Mouse (Mus musculus): ENCODE measurements around the gene Tedc1.

The Tedc1 gene

DNA sequence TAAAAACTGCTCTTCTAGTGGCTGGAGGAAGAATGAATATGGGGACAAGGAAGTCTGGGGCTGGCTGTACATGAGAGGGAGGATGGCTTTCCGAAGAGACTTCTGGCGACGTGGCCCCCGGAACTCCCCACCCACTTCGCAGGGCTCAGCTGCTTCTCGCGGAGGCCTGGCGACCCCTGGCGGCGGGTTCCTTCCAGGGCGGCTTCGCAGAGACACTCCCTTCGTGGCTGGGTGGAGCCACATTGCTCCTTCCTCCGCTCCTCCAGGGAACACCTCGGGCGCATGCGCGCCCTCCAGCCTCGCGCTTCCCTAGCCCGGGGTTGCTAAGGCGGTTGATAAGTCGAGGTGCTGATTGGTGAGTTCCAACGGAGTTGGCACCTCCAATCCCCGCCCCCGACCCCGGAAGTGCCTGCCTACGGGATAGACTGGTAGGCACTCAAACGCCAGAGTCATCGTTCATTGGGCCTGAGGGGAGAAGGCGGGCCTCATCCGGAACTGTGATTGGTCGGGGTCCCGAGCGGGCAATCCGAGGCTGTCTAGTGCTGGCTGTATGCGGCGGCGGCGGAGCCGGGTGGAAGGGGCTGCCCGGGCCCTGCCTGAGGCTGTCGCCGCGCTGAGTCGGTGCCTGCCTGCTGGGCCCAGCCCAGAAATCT lies at the start of gene Tedc1:
Tedc1 (plus strand) TSS at position 535 of the 653 bp plus-strand sequence.
- peak; percentile 99 for DNase-seq (ENCODE audit: low spot score in 2 of 2)

DNA sequence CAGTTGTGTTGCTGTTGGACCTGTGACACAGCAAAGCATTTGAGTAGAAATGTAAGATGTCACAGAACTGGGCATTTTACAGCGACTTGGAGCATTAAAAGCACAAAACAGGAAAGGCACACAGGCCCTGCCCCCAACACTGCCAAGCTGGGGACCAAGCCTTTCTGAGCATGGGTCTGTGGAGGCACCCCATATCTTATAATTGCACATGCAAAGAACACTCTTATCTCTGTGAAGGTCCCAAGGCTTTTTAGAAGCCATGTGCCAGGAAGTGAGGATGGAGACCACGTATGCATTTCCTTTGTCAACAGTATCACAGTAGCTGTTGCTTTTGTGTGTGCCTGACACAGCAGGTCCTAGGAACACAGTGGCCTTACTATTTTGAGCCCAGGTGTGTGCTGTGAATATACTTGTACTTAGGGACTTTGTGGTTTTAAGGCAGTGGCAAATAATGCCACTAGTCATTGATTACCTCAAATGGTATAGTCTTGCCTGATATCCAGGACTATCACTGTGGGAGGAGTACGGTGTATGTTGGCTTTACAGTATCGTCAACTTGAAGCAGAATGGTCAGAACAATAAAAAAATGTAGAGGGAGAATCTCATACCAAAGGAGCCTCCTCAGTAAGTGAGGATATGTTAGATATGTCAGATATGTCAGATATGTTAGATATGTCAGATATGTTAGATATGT lies 48.6 kb upstream of the Tedc1 start:
- no peak for DNase-seq (ENCODE audit: low spot score in 2 of 2)

DNA sequence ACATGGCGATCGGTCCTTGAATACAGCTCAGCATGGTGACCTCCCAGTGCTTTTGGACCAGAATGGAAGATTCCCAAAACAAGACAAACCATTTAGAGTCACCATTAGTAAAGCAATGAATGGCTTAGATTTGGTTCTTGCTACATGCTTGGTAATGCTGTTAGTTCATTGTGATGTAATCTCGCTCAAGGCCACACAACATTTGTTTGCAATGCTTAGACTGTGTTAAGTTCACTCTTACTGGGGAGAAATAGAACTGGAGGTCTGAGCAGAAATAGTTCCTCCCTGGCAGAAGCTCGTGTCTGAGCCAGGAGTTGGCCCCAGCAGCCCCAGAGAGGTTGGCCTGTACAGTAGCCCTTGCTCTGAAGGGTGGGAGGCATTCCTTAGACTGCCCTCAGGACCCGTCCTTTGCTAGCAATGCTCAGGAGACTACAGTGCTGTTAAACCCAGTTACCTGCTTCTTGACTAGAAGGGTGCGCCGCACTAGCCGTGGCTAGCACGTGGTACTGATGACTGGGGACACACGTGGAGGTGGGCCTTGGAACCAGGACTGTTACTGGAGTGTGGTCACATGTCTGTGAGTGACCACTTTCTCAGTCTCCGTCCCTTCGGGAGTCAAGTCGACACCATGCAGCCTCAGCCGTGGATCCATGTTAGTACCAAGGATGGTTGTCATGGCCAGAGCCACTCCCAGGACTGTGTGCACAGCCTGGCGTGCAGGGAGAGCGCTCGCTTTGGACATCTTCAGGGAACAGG lies 47.5 kb upstream of the Tedc1 start:
- DNase-seq (ENCODE audit: low spot score in 2 of 2) = no peak

DNA sequence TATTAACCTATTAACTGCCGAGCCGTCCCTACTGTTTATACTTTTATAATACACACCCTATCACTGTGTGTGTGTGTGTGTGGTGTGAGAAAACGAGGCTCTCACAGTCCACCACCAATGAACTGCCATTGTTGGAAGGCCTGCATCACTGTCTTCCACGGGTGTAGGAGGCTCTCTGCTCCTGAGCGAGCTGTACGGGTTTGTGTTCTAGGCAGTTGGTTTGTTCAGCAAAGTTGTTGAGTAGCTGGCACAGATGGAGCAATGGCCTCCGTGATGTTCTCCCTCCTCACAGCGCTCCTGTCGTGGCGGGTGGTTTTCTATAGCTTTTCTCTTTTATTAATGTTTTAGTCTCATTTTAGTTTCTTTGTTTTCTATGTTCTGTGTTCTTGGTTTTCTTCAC lies 46.4 kb upstream of the Tedc1 start:
- no peak for DNase-seq (ENCODE audit: low spot score in 2 of 2)

DNA sequence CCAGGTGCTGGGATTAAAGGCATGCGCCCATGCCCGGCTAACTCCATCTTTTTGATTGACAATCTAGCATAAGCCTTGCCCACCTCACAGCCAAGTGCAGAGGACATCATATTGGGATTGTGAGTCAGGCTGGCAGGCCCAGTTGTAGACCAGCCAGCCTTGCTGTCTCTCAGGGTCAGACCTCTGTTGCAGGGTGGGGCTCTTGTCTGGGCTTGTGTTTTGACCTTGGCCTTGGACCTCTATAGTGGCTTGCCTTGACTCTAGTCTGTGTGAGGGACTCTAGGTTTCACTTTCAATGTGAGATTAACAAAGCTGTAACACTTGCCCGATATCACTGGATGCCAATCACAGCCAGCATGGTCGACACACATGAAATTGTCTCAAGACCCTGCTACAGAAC lies 42.1 kb upstream of the Tedc1 start:
- DNase-seq (ENCODE audit: low spot score in 2 of 2) = no peak

DNA sequence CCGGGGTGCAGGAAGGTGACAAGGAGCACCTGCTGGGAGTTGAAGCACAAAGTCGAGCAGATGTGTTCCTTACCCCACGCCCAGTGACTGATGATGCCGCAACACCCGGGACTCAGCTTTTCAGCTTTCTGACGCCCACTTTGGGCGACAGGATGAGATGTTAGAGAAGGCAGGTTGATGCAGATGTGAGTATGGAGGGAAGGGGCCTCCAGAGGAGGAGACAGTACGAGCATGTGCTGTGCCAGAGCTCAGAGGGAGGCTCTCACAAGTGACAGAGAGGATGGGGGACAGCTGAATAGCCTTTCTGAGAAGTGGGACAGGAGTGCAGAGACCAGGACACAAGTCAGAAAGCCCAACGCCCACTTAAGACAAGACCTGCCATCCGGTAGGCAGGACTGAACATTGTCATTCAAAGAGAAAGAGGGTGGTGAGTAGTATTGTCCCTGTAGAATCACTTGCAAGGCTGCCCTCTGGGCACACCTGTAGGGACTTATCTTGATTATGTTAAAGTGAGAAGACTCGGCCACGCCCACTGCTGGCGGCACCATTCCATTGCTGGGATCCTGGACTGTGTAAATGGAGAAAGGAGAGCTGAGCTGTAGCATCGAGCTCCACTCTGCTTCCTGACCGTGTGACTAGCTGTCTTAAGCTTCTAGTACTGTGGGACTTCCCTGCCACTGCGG lies 41.2 kb upstream of the Tedc1 start:
- DNase-seq (ENCODE audit: low spot score in 2 of 2) = no peak

DNA sequence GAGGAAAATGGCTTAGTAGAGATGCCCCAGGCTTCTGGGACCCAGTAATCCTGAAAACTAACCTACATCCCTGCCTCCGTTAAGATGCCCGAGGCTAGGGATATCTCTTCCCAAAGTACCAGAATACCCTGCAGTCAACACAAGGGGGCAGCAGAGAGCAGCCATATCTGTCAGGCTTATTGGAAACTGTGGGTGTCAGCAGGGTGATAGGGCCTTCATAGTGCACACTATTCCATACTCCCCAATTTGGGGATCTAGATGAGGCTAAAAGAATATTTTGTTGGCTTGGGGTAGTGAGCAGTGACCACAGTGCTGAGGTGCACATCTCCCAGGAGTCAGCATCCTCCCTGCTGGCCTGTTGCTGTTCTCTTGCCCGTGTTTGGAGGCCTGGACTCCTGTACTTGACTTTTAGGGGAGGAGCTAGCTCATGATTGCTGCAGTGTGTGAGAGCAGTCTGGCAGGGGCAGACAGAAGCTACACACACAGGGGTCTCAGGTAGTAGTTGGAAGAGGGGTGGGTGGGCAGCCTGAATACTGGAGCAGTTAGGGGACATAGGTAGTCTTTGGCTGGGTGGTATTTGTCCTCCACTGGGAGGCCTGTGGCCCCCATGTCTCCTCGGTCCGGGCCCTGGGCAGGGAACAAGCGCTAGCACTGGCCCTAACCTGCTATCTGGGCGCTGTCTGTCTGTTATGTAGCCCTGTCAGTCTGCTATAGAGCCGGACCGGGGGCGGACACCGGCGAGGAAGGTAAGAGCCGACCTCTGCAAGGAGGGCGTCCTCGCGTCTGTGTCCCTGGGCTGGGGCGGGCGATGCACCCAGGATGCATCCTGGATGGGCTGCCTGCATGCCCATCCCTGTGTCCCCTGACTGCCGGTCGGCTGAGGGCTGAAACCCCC lies 36.5 kb upstream of the Tedc1 start:
- DNase-seq (ENCODE audit: low spot score in 2 of 2) = peak; percentile 46 to 70

DNA sequence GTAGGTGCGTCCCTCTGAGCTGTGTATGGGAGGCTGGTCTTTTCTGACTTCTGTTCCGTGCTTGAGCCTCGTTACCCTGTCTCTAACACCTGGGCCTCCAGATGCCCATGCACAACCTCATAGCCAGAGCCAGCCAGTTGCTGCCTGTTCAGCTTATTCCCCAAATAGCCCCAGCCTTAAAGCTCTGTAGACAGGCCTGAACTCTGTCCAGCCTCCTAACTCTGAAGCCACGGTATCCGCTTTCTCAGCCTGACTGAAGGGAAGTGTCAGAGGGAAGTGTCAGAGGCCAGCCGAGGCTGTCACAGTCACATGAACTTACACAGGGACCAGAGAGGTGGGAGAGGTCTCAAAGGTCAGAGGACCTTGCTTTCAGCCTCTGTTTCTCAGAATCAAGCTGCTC lies 31.5 kb upstream of the Tedc1 start:
- no peak for DNase-seq (ENCODE audit: low spot score in 2 of 2)

DNA sequence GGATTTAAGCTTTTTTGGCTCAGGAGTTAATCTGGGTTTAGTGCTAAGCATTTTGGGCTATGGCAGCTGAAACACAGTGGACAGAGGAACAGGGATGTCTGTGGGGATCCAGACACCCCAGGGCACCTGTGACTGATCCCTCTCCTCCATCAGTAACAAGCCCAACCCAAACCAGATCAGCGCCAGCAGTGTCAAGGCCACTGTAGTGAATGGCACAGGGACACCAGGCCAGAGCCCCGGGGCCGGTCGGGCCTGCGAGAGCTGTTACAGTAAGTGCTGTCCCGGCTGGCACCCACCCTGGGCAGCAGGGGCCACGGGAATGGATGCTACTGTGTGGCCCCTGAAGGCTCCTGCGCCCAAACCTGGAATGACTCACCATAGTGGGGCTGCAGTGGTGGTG lies 25.5 kb upstream of the Tedc1 start:
- DNase-seq (ENCODE audit: low spot score in 2 of 2) = no peak

DNA sequence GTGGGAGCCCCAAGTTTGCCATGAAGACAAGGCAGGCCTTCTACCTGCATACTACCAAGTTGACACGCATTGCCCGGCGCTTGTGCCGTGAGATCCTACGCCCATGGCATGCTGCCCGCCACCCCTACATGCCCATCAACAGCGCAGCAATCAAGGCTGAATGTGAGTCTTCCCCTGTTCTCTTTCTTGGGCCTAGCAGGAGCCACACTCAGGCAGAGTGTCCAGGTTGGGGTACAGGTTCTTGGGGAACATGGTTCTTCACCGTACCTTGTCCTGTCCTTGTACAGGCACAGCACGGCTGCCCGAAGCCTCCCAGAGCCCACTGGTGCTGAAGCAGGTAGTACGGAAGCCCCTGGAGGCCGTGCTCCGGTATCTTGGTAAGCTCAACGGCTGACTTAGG lies 24.6 kb upstream of the Tedc1 start:
- no peak for DNase-seq (ENCODE audit: low spot score in 2 of 2)

DNA sequence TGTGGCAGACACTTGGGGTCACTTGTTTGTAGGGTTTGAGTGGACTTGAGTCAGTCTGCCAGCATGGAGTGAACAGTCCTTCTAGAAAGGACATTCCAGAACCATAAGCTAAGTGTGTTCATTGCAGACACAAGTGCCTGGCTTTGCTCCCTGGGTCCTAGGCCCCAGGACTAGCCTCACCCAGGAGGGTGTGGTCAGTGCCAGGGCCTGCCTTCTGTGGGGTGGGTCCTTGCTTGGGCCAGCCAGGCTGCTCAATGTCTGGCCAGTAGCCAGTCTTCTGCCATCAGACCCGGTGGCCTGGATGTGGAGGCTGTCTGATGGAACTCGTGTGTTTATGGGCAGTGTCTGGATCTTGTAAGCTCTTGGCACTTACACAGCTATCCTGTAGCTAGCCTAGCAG lies 23.7 kb upstream of the Tedc1 start:
- no peak for DNase-seq (ENCODE audit: low spot score in 2 of 2)

DNA sequence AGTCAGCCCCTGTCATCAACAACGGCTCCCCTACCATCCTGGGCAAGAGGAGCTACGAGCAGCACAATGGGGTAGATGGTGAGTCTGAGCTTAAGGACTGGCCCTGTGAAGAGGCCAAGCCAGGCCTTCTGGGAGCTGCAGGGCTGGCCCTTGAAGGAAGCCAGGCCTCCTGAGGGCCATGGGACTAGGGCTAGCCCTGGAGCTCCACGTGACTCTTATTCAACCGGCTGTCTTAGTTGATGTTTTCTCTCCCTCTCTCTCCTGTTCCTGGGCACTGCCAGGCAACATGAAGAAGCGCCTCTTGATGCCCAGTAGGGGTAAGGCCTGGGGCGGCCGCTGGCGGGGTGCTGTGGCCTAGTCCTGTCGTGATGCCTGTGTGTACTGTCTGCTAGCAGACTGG lies 23.0 kb upstream of the Tedc1 start:
- no peak for DNase-seq (ENCODE audit: low spot score in 2 of 2)

DNA sequence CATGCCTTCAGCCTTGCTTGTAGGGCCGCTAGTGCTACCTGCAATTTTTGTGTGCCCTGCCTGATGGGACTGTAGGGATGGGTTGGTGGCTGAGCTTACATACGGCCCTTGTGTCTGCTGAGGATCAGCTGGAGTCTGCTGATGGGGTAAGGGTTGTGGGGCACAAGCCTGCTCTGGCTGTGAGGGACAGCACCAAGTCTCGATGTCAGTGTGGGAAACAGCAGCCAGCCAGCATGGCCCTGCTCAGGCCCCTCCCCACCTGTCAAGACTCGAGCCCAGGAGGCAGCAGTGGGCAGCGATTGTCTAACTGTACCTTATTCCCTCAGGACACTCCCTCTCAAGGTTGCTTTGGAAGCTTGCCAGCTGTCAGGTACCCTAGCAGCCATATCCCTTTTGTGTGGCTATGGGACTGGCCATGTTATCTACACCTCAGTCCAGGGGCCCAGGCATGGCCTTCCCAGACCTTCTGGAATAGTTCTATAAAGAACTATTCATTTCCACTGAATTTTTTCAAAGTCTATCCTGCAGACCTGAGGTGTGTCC lies 22.3 kb upstream of the Tedc1 start:
- DNase-seq (ENCODE audit: low spot score in 2 of 2) = no peak

DNA sequence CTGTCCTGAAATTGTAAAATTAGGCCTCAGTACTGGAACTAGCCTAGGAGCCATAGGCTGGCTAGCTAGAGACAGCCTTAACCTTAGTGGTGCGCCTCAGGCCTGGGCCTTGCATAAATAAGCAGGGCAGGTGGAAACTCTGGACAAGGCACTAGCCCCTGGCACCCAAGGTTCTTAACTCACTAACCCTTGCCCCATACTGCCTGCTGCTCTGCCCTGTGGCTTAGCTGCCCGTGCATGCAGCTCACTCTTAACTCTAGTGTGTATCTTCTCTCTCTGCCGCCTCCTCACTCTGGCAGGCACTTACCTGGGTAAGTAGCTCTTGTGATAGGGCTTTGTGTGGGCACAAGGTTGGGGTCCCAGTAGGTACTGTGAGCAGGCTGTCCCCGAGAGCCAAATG lies 21.7 kb upstream of the Tedc1 start:
- no peak for DNase-seq (ENCODE audit: low spot score in 2 of 2)

DNA sequence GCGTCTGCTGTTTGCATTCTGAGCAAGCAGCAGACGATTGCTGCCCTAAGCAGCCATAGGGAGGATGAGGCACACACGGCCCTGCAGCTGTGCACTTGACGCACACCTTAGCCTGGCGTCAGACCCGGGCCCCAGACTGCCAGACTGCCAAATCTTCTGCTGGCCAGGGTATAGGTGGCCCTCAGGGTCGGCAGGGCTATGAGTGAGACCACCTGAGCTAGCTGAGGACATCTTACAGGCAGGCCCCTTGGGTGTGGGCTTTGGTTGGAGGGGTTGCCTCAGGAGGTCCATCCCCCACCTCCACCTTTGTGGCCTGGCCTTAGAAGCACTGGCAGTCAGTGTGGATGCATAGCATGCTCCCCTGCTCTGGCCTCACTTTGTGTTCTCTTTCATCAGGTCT lies 20.8 kb upstream of the Tedc1 start:
- DNase-seq (ENCODE audit: low spot score in 2 of 2) = no peak

DNA sequence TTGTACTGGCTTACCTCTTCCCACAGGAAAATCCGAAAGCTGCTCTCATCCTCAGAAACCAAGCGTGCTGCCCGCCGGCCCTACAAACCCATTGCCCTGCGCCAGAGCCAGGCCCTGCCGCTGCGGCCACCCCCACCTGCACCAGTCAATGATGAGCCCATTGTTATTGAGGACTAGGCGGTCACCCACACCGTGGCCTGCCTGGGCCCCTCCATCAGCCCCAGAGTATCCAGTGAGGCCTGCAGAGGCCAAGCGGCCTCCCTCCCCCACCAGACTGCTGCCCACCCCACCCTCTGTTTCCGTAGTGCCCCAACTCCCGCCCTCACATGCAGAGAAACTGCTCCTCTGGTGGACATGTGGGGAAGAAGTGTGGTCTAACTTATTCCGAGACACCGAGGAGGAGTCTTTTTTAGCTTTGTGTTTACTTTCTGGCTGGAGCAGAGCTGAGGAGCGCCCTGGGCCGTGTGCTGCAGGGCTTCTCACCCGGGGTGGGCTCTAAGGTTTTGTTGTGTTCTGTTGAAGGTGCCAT lies 19.7 kb upstream of the Tedc1 start:
- DNase-seq (ENCODE audit: low spot score in 2 of 2) = no peak

DNA sequence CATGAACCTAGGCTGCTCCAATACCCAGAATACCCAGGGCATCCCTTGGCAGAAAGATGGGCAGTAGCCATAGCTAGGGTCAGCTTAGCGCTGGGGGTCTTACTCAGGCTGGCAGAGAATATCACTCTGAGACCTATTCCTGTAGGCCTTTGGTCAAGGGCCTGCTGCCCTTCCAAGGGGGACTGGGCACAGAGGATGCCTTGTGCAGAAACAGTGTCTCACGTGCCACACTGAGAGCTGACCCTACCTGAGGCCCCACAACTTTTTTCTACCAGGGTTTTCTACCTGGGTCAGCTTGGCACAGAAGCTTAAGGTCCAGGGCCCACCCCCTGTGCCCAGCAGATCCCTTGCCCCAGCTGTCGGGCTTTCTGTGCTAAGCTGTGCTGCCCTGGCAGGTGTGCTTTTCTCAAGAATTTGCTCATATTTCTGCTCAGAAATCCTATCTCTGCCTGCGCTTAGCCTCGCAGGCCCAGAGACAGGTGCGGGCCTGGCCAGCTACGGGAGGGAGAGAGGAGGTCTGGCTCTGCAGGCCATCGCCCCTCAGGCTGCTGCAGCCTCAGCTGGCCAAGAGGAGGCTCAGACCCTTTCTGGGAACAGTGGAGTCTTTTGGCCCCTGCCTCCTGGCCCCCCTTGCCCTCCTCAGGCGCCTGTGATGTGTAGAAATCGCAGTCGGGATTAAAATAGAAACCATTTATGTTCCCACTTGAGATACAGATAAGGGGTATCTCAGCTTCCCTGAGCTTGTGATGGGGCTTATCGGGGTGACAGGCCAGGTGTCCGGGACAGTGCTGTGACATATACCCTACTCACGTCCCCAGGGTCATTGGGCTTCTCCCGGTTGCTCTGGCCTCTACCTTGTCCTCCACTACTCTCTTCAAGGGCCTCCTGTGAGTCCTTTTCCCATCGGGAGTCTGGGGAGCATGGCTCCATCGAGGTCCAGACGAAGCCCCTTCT lies 18.7 kb upstream of the Tedc1 start:
- no peak for DNase-seq (ENCODE audit: low spot score in 2 of 2)

DNA sequence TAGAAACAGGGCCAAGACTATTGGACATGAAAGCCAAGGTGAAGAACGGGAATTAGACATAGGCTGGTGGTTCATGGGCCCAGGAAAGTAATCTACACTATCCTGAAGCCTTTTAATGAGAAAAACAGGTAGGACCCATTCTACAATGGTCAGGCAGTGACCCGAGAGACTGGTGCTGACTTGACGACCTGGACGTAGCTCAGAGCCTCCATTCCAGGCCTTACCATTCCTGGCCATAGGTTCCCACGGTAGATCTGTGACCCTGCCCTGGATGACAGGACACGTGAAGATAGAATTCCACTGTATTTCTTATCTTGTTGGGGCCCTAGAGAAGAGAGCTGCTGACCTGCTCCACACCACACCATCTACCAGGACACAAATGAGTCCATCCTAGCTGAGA lies 17.9 kb upstream of the Tedc1 start:
- DNase-seq (ENCODE audit: low spot score in 2 of 2) = no peak

Data from natural killer cell, adult 2 months (primary cell).